Mouse (Mus musculus) heart, embryonic 15.5 days (tissue): Measurements from ENCODE around the gene Itpr1. TPM values are rescaled to one million over a fixed set of nuclear protein-coding genes. Genes with fewer than 3 reads are reported as not detected.
A peak's percentile ranks its signal among the peaks of the same experiment; 100 is the strongest.

ENCODE experiments used
- ATAC-seq: fragments of 200-750 bp; cut with Nextera tagmentation; replicated peaks from 2 replicates; pipeline ENCODE4 v1.8.0; 2017; ENCODE audit warnings: low read depth, moderate TSS enrichment; ENCODE audit not compliant: insufficient number of reproducible peaks, insufficient read depth, low FRiP score
- H3K27ac ChIP-seq: fragments of 300-500 bp; sonication (generic); 2 replicates; pipeline ENCODE4 v1.5.1; 2015; ENCODE audit warnings: mild to moderate bottlenecking, inconsistent platforms
- H3K27me3 ChIP-seq: fragments of 300-500 bp; sonication (generic); 2 replicates; pipeline ENCODE4 v1.6.1; 2015; ENCODE audit warnings: inconsistent platforms
- H3K36me3 ChIP-seq: fragments of 300-500 bp; sonication (generic); 2 replicates; pipeline ENCODE4 v1.6.1; 2015; ENCODE audit warnings: mild to moderate bottlenecking, inconsistent platforms
- H3K4me1 ChIP-seq: fragments of 300-500 bp; sonication (generic); replicated peaks from 2 replicates; pipeline ENCODE4 v1.6.1; 2015; ENCODE audit warnings: inconsistent platforms
- H3K4me2 ChIP-seq: fragments of 300-500 bp; sonication (generic); 2 replicates; pipeline ENCODE4 v1.6.1; 2015; ENCODE audit warnings: inconsistent platforms, mild to moderate bottlenecking, moderate library complexity
- H3K4me3 ChIP-seq: fragments of 300-500 bp; sonication (generic); 2 replicates; pipeline ENCODE4 v1.5.1; 2015; ENCODE audit warnings: mild to moderate bottlenecking, inconsistent platforms
- H3K9ac ChIP-seq: fragments of 300-500 bp; sonication (generic); 2 replicates; pipeline ENCODE4 v1.6.1; 2015; ENCODE audit warnings: mild to moderate bottlenecking, inconsistent platforms
- H3K9me3 ChIP-seq: fragments of 300-500 bp; sonication (generic); replicated peaks from 2 replicates; pipeline ENCODE4 v1.6.1; 2016; ENCODE audit warnings: inconsistent platforms
- WGBS: fragments of 180-500 bp; shearing (Covaris S2); methylation state at CpG from one replicate; pipeline ENCODE4 v1.1.7; 2015; ENCODE audit warnings: mixed read lengths; 5-methylcytosine and 5-hydroxymethylcytosine counted together
- polyA plus RNA-seq: library from polyadenylated mRNA; unstranded; fragments of >200 nt; fragmentation: Nextera tagmentation; extraction: Ambion mirVana; gene quantifications from 2 replicates; pipeline ENCODE4 v1.2.1, GENCODE M21; 2015

Gene Itpr1
- polyA plus RNA-seq, 1 experiment from 2014 or later: 11.4 TPM

- Histone ChIP-seq H3K4me1 (peaks cover 42% of the 10 kb centered on the region), H3K4me3 (no peak overlapping the region), H3K4me2 (no peak overlapping the region), H3K27ac (0 out of 2 replicates have a peak overlapping the region, but pooled peaks have one; percentile 46), H3K36me3 (no peaks in the 10 kb centered on the region), H3K9ac (no peak overlapping the region), H3K27me3 (no peaks in the 10 kb centered on the region), H3K9me3 (no peaks in the 10 kb centered on the region)
- 51% methylated on average over 8 of the region's 8 CpGs for WGBS
- no peak for ATAC-seq
These were observed 96.7 kb downstream of the Itpr1 start for GRCm38 (mm10) chr6:108309391-108310182.

GRCm38 (mm10) chr6:108313056-108313455 is 100.2 kb downstream of the Itpr1 start:
- H3K36me3 ChIP-seq: no peaks in the 10 kb centered on the region
- peaks cover 16% of the 10 kb centered on the region for H3K4me1 ChIP-seq
- no peaks in the 10 kb centered on the region for H3K27me3 ChIP-seq
- 83% methylated on average over 1 of the region's 1 CpGs for WGBS
- H3K27ac ChIP-seq: no peak overlapping the region
- no peak for ATAC-seq
- H3K4me3 ChIP-seq: no peak overlapping the region
- no peak overlapping the region for H3K9ac ChIP-seq
- H3K9me3 ChIP-seq: no peaks in the 10 kb centered on the region
- no peak overlapping the region for H3K4me2 ChIP-seq

- no peaks in the 10 kb centered on the region for H3K9me3 ChIP-seq
- H3K4me1 ChIP-seq: peaks cover 15% of the 10 kb centered on the region
- WGBS: 94% methylated on average over 1 of the region's 1 CpGs
- H3K36me3 ChIP-seq: no peaks in the 10 kb centered on the region
- no peak overlapping the region for H3K4me3 ChIP-seq
- no peak overlapping the region for H3K9ac ChIP-seq
- no peak overlapping the region for H3K27ac ChIP-seq
- no peak for ATAC-seq
- no peak overlapping the region for H3K4me2 ChIP-seq
- H3K27me3 ChIP-seq: no peaks in the 10 kb centered on the region
These were observed 101.1 kb downstream of the Itpr1 start for GRCm38 (mm10) chr6:108313997-108314396.

GRCm38 (mm10) chr6:108316268-108316824 is 103.5 kb downstream of the Itpr1 start:
- ATAC-seq: no peak
- Histone ChIP-seq H3K9ac (no peak overlapping the region), H3K4me3 (no peak overlapping the region), H3K27ac (no peak overlapping the region), H3K36me3 (no peaks in the 10 kb centered on the region), H3K4me1 (no peaks in the 10 kb centered on the region), H3K27me3 (no peaks in the 10 kb centered on the region), H3K9me3 (no peaks in the 10 kb centered on the region), H3K4me2 (no peak overlapping the region)
- WGBS: 71% methylated on average over 4 of the region's 4 CpGs

- Histone ChIP-seq H3K9ac (no peak overlapping the region), H3K4me1 (no peaks in the 10 kb centered on the region), H3K4me2 (no peak overlapping the region), H3K27me3 (no peaks in the 10 kb centered on the region), H3K27ac (no peak overlapping the region), H3K4me3 (no peak overlapping the region), H3K36me3 (no peaks in the 10 kb centered on the region), H3K9me3 (no peaks in the 10 kb centered on the region)
- ATAC-seq: no peak
- 76% methylated on average over 1 of the region's 1 CpGs for WGBS
These were observed 104.1 kb downstream of the Itpr1 start for GRCm38 (mm10) chr6:108316951-108317350.

- H3K9ac ChIP-seq: no peak overlapping the region
- no peak overlapping the region for H3K4me2 ChIP-seq
- H3K9me3 ChIP-seq: no peaks in the 10 kb centered on the region
- H3K4me1 ChIP-seq: peaks cover 10% of the 10 kb centered on the region
- H3K27ac ChIP-seq: no peak overlapping the region
- H3K4me3 ChIP-seq: no peak overlapping the region
- no peaks in the 10 kb centered on the region for H3K27me3 ChIP-seq
- 69% methylated on average over 2 of the region's 2 CpGs for WGBS
- ATAC-seq: no peak
- H3K36me3 ChIP-seq: no peaks in the 10 kb centered on the region
These were observed 108.8 kb downstream of the Itpr1 start for GRCm38 (mm10) chr6:108321653-108322052.

GRCm38 (mm10) chr6:108324464-108325025 is 111.6 kb downstream of the Itpr1 start:
- Histone ChIP-seq H3K4me1 (peaks cover 14% of the 10 kb centered on the region), H3K27me3 (no peaks in the 10 kb centered on the region), H3K36me3 (no peaks in the 10 kb centered on the region), H3K4me3 (no peak overlapping the region), H3K27ac (no peak overlapping the region), H3K4me2 (no peak overlapping the region), H3K9ac (no peak overlapping the region), H3K9me3 (no peaks in the 10 kb centered on the region)
- WGBS: 72% methylated on average over 6 of the region's 6 CpGs
- ATAC-seq: no peak

GRCm38 (mm10) chr6:108325400-108325799 is 112.5 kb downstream of the Itpr1 start:
- peaks cover 18% of the 10 kb centered on the region for H3K4me1 ChIP-seq
- no peaks in the 10 kb centered on the region for H3K9me3 ChIP-seq
- H3K4me2 ChIP-seq: no peak overlapping the region
- H3K27ac ChIP-seq: no peak overlapping the region
- H3K4me3 ChIP-seq: no peak overlapping the region
- H3K27me3 ChIP-seq: no peaks in the 10 kb centered on the region
- no peak overlapping the region for H3K9ac ChIP-seq
- no peaks in the 10 kb centered on the region for H3K36me3 ChIP-seq
- ATAC-seq: no peak
- 88% methylated on average over 10 of the region's 10 CpGs for WGBS

GRCm38 (mm10) chr6:108325948-108326411 is 113.1 kb downstream of the Itpr1 start:
- H3K4me3 ChIP-seq: no peak overlapping the region
- H3K9ac ChIP-seq: no peak overlapping the region
- H3K27ac ChIP-seq: no peak overlapping the region
- no peak for ATAC-seq
- 60% methylated on average over 12 of the region's 12 CpGs for WGBS
- H3K9me3 ChIP-seq: no peaks in the 10 kb centered on the region
- no peaks in the 10 kb centered on the region for H3K27me3 ChIP-seq
- no peak overlapping the region for H3K4me2 ChIP-seq
- H3K36me3 ChIP-seq: no peaks in the 10 kb centered on the region
- peaks cover 21% of the 10 kb centered on the region for H3K4me1 ChIP-seq

GRCm38 (mm10) chr6:108326751-108327161 is 113.9 kb downstream of the Itpr1 start:
- Histone ChIP-seq H3K9ac (no peak overlapping the region), H3K27me3 (no peaks in the 10 kb centered on the region), H3K36me3 (no peaks in the 10 kb centered on the region), H3K9me3 (no peaks in the 10 kb centered on the region), H3K4me1 (peaks cover 21% of the 10 kb centered on the region), H3K4me2 (no peak overlapping the region), H3K4me3 (no peak overlapping the region), H3K27ac (peak overlapping the region; percentile 45; the same call in 1 of the 2 replicates)
- WGBS: 74% methylated on average over 10 of the region's 10 CpGs
- ATAC-seq: no peak

GRCm38 (mm10) chr6:108327561-108327960 is 114.7 kb downstream of the Itpr1 start:
- H3K36me3 ChIP-seq: no peaks in the 10 kb centered on the region
- H3K27ac ChIP-seq: peak overlapping the region; percentile 45; the same call in 1 of the 2 replicates
- H3K9ac ChIP-seq: no peak overlapping the region
- H3K4me1 ChIP-seq: peaks cover 21% of the 10 kb centered on the region
- no peak for ATAC-seq
- no peaks in the 10 kb centered on the region for H3K9me3 ChIP-seq
- no peak overlapping the region for H3K4me2 ChIP-seq
- no peak overlapping the region for H3K4me3 ChIP-seq
- H3K27me3 ChIP-seq: no peaks in the 10 kb centered on the region
- WGBS: 71% methylated on average over 6 of the region's 6 CpGs
